Mouse (Mus musculus) heart, adult 9 months (tissue): ENCODE results near the gene Nnmt.

ENCODE experiments used
- DNase-seq, 2 experiments: peaks; one replicate each; pipeline ENCODE4 v3.0.0; 2022; ENCODE audit warnings: low spot score in 2 of 2

The Nnmt gene

DNA sequence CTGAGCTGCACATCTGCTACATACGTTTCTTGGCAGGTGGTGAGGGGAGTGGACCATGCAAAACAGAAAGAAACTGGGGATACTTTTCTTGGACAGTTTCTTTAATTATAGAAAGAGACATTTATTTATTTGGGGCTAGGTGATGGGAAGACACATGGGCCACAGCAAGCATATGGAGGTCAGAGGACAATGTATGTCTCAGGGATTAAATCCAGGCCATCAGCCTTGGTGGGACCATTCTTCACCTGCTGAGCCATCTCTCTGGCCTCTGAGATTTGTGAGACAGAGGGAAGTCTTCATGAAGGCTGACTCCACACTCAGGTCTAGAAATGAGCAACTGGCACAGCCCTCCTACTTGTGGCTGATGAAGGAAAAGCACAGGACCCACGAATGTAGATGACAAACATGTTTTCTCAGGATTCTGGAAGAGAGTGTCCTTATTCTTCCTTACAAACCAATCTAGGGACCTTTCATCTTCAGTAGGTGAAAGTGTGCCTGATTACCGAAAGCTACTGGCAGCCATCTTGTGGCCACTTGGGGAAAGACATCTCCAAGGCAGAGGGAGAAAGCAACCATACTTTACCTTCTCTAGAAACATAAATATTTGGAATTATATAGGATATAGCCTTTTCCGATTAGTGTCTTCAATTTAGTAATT, 45.3 kb downstream of the Nnmt start:
- DNase-seq = peak; percentile 11 to 23

DNA sequence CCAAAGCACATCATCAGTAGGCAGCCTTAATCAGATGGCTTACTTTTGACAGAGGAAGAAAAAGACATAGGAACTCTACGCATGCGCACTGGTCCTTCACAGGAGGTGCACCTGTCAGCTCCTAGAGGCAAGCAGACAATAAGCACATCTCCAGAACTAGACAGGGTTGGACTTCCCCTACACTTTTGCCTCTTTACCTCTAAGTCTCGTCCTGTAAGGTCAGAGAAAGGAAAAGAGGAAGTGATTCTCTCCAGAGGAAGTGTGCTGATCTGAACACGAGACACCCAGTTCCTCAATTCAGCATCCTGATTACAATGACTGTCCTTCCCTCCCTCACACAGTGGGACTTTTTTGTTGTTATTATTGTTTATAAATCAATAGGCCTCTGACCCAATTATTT, 46.3 kb downstream of the Nnmt start:
- peak; percentile 6 to 45 for DNase-seq

DNA sequence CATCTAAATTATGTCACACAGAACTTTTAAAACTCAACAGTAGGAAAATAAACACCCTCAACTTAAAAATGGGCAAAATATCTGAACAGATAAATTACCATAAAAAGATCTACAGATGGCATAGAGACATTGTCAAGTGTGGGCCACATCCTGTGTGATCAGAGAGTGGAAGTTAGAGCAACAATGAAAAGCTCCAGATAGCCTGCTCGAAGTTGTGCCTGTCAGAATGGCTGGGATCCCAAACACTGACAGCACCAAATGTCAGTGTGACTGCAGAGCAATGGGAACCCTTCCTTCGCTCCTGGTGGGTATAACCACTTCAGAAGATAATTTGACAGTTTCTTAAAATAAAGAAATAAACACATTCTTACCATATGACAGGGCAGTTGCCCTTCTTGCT, 55.9 kb downstream of the Nnmt start:
- DNase-seq = no peak

DNA sequence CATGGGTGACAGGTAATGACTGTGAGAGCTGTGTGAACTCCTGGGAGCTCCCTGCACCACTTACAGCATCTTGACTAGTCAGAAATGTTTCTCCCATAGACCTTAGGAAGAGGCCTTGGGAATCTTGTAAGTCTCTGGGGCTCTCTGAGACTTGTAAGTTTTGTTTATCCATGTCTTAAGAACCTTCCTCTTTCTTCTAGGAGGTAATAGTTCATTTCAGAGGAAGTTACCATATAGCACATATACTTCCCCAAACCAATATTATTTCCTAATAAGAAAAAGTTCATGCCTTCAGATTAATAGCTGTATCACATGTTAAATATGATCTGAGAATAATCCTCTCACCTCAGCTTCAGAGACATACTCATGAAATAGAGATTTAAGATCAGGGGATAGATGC, 57.7 kb downstream of the Nnmt start:
- no peak for DNase-seq
